17 mouse cellular contexts compared by ENCODE assay signal in the genomic region with DNA sequence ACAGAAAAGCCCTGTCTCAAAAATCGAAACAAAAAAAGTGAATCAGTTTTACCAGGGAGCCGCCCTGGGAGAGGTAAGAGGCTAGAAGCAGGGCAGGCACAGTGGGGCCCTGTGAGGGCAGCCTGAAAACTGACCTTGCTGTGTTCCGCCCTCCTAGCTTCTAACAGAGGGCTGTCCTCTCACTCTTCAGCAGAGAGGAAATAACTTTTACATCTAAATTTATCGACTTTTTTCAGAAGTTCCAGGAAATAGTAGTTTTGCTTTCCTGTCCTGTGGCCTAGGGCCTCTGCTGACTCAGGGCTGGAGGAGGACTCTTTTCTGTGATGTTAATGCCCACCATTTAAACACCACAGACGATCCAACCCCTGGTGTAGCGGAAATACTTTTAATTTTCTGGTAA. TPM values are rescaled to one million over a fixed set of nuclear protein-coding genes. Genes with fewer than 3 reads are reported as not detected.
A peak's percentile ranks its signal among the peaks of the same experiment; 100 is the strongest.
DNase-seq lines count a peak whose midpoint lies in the region; ATAC-seq and TF ChIP-seq lines count a peak whose summit lies in the region.
"Had no signal": no experiment of that assay in that cellular context is flagged by ENCODE, and none has a peak within 500 bp of the region (broad histone marks: within the 10 kb centered on the region; RNA-seq: fewer than 3 reads in every experiment).

No protein-coding gene starts in this region.

- no peaks in the 10 kb centered on the region for H3K9me3 ChIP-seq in heart, embryonic 16.5 days (replicated peaks; ENCODE audit: control insufficient read depth, low read length)
- H3K9me3 ChIP-seq: limb, embryonic 10.5 days; lung, embryonic 15.5 days had no signal

- no peaks in the 10 kb centered on the region for H3K27me3 ChIP-seq in heart, embryonic 16.5 days (ENCODE audit: control insufficient read depth, insufficient read depth, low read length)
- H3K27me3 ChIP-seq in spleen, adult 2 months (ENCODE audit: control insufficient read depth, insufficient read depth, low read length): no peaks in the 10 kb centered on the region
- H3K27me3 ChIP-seq in splenic B cell, adult 2 months (ENCODE audit: control insufficient read depth, insufficient read depth, low read length, poor library complexity, severe bottlenecking): no peaks in the 10 kb centered on the region
- H3K27me3 ChIP-seq: lung, embryonic 15.5 days; Patski had no signal

- no peaks in the 10 kb centered on the region for H3K36me3 ChIP-seq in heart, embryonic 16.5 days (ENCODE audit: control insufficient read depth, insufficient read depth)
- H3K36me3 ChIP-seq in spleen, adult 2 months (ENCODE audit: control insufficient read depth, insufficient read depth, low read length): no peaks in the 10 kb centered on the region
- H3K36me3 ChIP-seq in splenic B cell, adult 2 months (ENCODE audit: control insufficient read depth, insufficient read depth, low read length, poor library complexity, severe bottlenecking): no peaks in the 10 kb centered on the region
- H3K36me3 ChIP-seq: limb, embryonic 10.5 days; lung, embryonic 15.5 days had no signal

- ATAC-seq in heart, embryonic 16.5 days (replicated peaks; ENCODE audit: extremely low read depth, insufficient read depth, low FRiP score): no peak
- peak; percentile 87 for ATAC-seq in inflammation-experienced regulatory T-cells, adult 6 months
- ATAC-seq: forebrain, embryonic 14.5 days; Patski had no signal

- peaks cover 8% of the 10 kb centered on the region; the same call in 1 of the 2 replicates for H3K4me1 ChIP-seq in heart, embryonic 16.5 days (ENCODE audit: control insufficient read depth, insufficient read depth, low read length)
- H3K4me1 ChIP-seq in spleen, adult 2 months (ENCODE audit: control insufficient read depth, insufficient read depth, insufficient read length): peaks cover 11% of the 10 kb centered on the region
- H3K4me1 ChIP-seq: limb, embryonic 10.5 days; lung, embryonic 15.5 days had no signal

- H3K4me3 ChIP-seq in heart, embryonic 16.5 days (ENCODE audit: low read length): no peak overlapping the region
- no peak overlapping the region for H3K4me3 ChIP-seq in spleen, adult 2 months (ENCODE audit: extremely low read depth, insufficient read depth, insufficient read length)
- H3K4me3 ChIP-seq: limb, embryonic 10.5 days; lung, embryonic 15.5 days had no signal

- peak overlapping the region; percentile 25; the same call in 1 of the 2 replicates for H3K27ac ChIP-seq in heart, embryonic 16.5 days (ENCODE audit: low read length)
- H3K27ac ChIP-seq in spleen, adult 2 months (ENCODE audit: insufficient read depth, low read length): peak overlapping the region; percentile 50
- H3K27ac ChIP-seq: limb, embryonic 10.5 days; lung, embryonic 15.5 days had no signal

- intact Hi-C loops in heart, postnatal 10 days (cut with DNase I): no loop called here

- 63% methylated on average over 6 of the region's 6 CpGs for WGBS in heart, embryonic 16.5 days
- 13% methylated on average over 6 of the region's 6 CpGs for WGBS in spleen, adult 2 months

- TF ChIP-seq CTCF in spleen, adult 2 months (IDR thresholded peaks at IDR 0.05; ENCODE audit: extremely low read depth, insufficient read depth, insufficient read length, insufficient replicate concordance): no peak

- H3K4me2 ChIP-seq in heart, embryonic 16.5 days (ENCODE audit: low read depth, low read length): no peak overlapping the region
- H3K4me2 ChIP-seq: lung, embryonic 15.5 days; midbrain, embryonic 11.5 days had no signal

- H3K9ac ChIP-seq in heart, embryonic 16.5 days (ENCODE audit: low read length): no peak overlapping the region
- H3K9ac ChIP-seq: lung, embryonic 15.5 days had no signal

- no peak for TF ChIP-seq POLR2A in spleen, adult 2 months (IDR thresholded peaks at IDR 0.05; ENCODE audit: low read depth, low read length)

- DNase-seq in heart, postnatal 10 days: no peak
- no peak for DNase-seq in spleen, adult 2 months (ENCODE audit: low read depth in 1 of 2, low spot score in 2 of 2)
- DNase-seq in spleen, adult 12 weeks (ENCODE audit: low spot score): no peak
- DNase-seq in splenic B cell, adult 2 months (ENCODE audit: low read depth, low spot score): peak; percentile 54
- DNase-seq in testis, postnatal 14 days (ENCODE audit: low spot score): no peak
- no peak for DNase-seq in thymus, postnatal 10 days (ENCODE audit: low spot score in 2 of 2)
- DNase-seq: cerebellum, postnatal 14 days; thymus, adult 2 months had no signal

RNA-seq across cellular contexts. Expression of a gene that starts 21.0 kb away (rescaled TPM):
- polyA plus RNA-seq in heart, embryonic 16.5 days (2015; fragmentation: Nextera tagmentation; extraction: Ambion mirVana): 19.3 and 22.5 TPM in 2 replicates
- 1 to 10 TPM; 6.0 to 7.7 TPM for total RNA-seq in heart, postnatal 10 days (2021)
- polyA plus RNA-seq in spleen, adult 2 months (2012; rRNA removed): 255 and 267 TPM in 2 replicates
- 10 to 100 TPM; 14.7 to 24.6 (median 20.5) TPM for polyA plus RNA-seq in inflammation-experienced regulatory T-cells, adult 6 months (2017; shearing (Covaris generic))

RNA-seq across cellular contexts. Expression of a gene that starts 46.8 kb away (rescaled TPM):
- polyA plus RNA-seq in heart, embryonic 16.5 days (2015; fragmentation: Nextera tagmentation; extraction: Ambion mirVana): 164 and 168 TPM in 2 replicates
- 10 to 100 TPM; 65.9 to 68.6 TPM for total RNA-seq in heart, postnatal 10 days (2021)
- 45.7 and 75.1 TPM in 2 replicates for polyA plus RNA-seq in spleen, adult 2 months (2012; rRNA removed)
- polyA plus RNA-seq in inflammation-experienced regulatory T-cells, adult 6 months (2017; shearing (Covaris generic)): 10 to 100 TPM; 41.3 to 90.8 (median 53.1) TPM

RNA-seq across cellular contexts. Expression of a gene that starts 47.2 kb away (rescaled TPM):
- 2,414 and 2,430 TPM in 2 replicates for polyA plus RNA-seq in heart, embryonic 16.5 days (2015; fragmentation: Nextera tagmentation; extraction: Ambion mirVana)
- 1,000 to 10,000 TPM; 3,943 to 4,033 TPM for total RNA-seq in heart, postnatal 10 days (2021)
- polyA plus RNA-seq in spleen, adult 2 months (2012; rRNA removed): 437 and 535 TPM in 2 replicates
- polyA plus RNA-seq in inflammation-experienced regulatory T-cells, adult 6 months (2017; shearing (Covaris generic)): 1,000 to 10,000 TPM; 1,064 to 1,179 (median 1,122) TPM

RNA-seq across cellular contexts. Expression of a gene that starts 47.3 kb away (rescaled TPM):
- polyA plus RNA-seq in heart, embryonic 16.5 days (2015; fragmentation: Nextera tagmentation; extraction: Ambion mirVana): 0.55 TPM in 1 of 2 replicates, not detected in the other
- total RNA-seq in heart, postnatal 10 days (2021): under 1 TPM in 1 of 2 experiments, not detected in 1; 0.48 TPM
- polyA plus RNA-seq in spleen, adult 2 months (2012; rRNA removed): 0.18 and 2.8 TPM in 2 replicates
- under 1 TPM in 1 of 3 experiments, not detected in 2; 0.98 TPM for polyA plus RNA-seq in inflammation-experienced regulatory T-cells, adult 6 months (2017; shearing (Covaris generic))
- total RNA-seq: adrenal gland, adult 18-20 months; gastrocnemius, adult 8-10 months had no signal
